Mouse (Mus musculus) layer of hippocampus, postnatal 36 days (tissue): ENCODE data around the gene Map1s. TPM values are rescaled to one million over a fixed set of nuclear protein-coding genes. Genes with fewer than 3 reads are reported as not detected.
A peak's percentile ranks its signal among the peaks of the same experiment; 100 is the strongest.

Experiments used
- DNase-seq, 2 experiments: peaks; one replicate each; pipeline ENCODE4 v3.0.0; 2022
- microRNA-seq, 2 experiments: library from miRNA; unstranded; fragments of <30 nt; microRNA quantifications; one replicate each; pipeline ENCODE4 v1.2.0; 2021
- total RNA-seq, 2 experiments: library from RNA; stranded (reverse); gene quantifications; 2 replicates each; pipeline ENCODE4 v1.2.3; 2021

Gene Map1s
- total RNA-seq, 2 experiments from 2014 or later = 87.3 to 89.7 TPM

DNA sequence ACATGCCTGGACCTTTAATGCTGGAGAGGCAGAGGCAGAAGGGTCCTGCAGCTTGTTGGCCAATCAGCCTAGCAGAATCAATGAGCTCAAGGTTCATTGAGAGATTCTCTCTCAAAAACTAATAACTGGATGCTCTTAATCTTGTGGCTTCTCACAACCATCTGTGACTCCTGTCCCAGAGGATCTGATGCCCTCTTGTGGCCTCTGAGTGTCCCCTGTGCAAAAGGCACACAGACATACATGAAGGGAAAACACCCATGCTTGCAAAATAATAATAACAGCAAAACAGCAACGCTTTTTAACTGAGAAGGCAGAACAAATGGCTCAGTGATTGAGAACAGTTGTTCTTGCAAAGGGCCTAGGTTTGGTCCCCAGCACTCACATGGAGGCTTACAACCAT lies 44.1 kb downstream of the Map1s start:
- DNase-seq = no peak

DNA sequence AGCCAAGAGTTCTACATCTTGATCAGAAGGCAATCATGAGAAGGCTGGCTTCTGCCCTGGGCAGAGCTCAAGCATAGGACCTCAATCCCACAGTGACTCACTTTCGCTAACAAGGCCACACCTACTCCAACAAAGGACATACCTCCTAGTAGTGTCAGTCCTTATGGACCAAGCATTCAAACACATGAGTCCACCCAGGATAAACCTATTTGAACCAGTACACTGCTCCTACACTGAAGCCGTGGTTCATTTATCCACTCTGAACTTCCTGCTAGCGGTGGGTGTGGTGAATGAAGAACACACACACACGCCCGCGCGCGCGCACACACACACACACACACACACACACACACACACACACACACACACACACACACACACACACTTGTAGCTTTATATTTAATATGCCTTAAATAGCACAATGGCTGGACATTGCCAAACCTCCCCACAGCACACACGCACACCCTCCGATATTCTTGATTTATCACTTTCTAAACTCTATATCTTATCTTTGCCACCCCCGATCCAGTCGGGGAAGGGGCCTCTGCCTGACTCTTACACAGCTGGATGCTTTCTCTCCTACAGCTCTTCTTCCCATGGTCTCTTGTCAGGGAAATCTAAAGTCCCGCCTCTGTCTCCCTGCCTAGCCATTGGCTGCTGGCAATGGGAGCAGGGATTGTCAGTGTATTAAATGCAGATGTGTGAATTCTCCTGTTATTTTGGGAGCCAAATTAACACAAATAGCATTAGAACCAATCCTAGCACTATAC lies 55.2 kb downstream of the Map1s start:
- no peak for DNase-seq

DNA sequence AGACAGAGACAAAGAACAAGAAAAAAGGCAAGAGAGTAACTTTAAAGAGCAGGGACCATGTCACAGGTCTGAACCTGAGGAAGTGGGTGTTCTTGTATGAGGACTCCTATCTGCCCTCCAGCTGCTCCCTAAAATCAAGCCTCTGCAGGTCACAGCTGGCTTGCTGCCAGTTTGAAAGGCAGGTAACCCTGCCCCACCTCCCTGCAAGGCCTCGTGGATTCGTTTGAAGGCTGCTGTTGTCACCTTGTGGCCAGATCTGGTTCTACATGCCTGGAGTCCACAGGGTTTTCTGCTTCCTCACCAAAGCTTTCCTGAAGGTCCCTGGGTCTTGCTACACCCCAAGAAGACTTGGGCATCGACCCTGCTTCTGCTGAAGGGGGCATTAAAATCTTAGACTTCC lies 58.4 kb downstream of the Map1s start:
- peak in 1 of 2 experiments; percentile 11 for DNase-seq

DNA sequence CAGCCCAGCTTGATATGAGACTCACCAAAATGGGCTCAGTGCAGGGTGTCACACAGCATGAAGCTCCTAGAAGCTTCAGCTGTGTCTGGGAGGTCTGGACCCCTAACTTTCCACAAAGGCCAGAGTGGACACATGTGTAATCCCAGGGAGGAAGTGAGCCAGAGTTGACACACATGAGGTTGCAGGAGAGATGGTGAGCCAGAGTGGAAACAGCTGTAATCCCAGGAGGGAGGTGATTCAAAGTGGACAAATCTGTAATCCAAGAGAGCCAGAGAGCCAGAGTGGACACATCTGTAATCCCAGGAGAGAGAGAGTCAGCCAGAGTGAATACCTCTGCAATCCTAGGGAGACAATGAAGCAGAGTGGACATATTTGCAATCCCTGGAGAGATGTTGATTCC lies 59.1 kb downstream of the Map1s start:
- no peak for DNase-seq

Small RNA genes lying within 50 kb of the gene (microRNA-seq; reads per million reads assigned to microRNA genes)
- 8.0 to 12.8 reads per million in 2 experiments for gene Mir1969
- 0.85 to 1.5 reads per million in 2 experiments for gene Mir7067

Other genes with a start within 250 kb of the Map1s start
- gene Pgpep1, start 245.5 kb upstream of the Map1s start, total RNA-seq = 10 to 100 TPM; 23.1 TPM
- 10 to 100 TPM; 60.3 to 68.5 TPM for gene Lsm4, start 232.7 kb upstream of the Map1s start, total RNA-seq
- gene Jund, start 207.0 kb upstream of the Map1s start, total RNA-seq = 100 to 1,000 TPM; 157 to 183 TPM
- gene Iqcn, start 202.5 kb upstream of the Map1s start, total RNA-seq = under 1 TPM; 0.08 to 0.10 TPM
- not detected for gene Gm3336, start 187.4 kb upstream of the Map1s start, total RNA-seq
- 1 to 10 TPM; 1.5 to 2.4 TPM for gene Pde4c, start 182.2 kb upstream of the Map1s start, total RNA-seq
- 100 to 1,000 TPM; 729 to 765 TPM for gene Rab3a, start 151.3 kb upstream of the Map1s start, total RNA-seq
- 10 to 100 TPM; 34.3 to 35.8 TPM for gene Mpv17l2, start 145.0 kb upstream of the Map1s start, total RNA-seq
- gene Pik3r2, start 129.2 kb upstream of the Map1s start, total RNA-seq = 100 to 1,000 TPM; 153 to 158 TPM
- 100 to 1,000 TPM; 452 to 459 TPM for gene Mast3, start 100.9 kb upstream of the Map1s start, total RNA-seq
- under 1 TPM; 0.56 to 0.87 TPM for gene Il12rb1, start 97.5 kb upstream of the Map1s start, total RNA-seq
- gene Arrdc2, start 66.2 kb upstream of the Map1s start, total RNA-seq = 10 to 100 TPM; 18.5 to 25.6 TPM
- gene Kcnn1, start 42.7 kb upstream of the Map1s start, total RNA-seq = 10 to 100 TPM; 16.9 to 17.7 TPM
- gene Ccdc124, start 32.0 kb upstream of the Map1s start, total RNA-seq = 10 to 100 TPM; 83.4 to 95.4 TPM
- 1 to 10 TPM; 8.1 to 8.9 TPM for gene Slc5a5, start 13.2 kb upstream of the Map1s start, total RNA-seq
- gene Rpl18a, start 8.5 kb upstream of the Map1s start, total RNA-seq = 100 to 1,000 TPM; 659 to 685 TPM